Mouse (Mus musculus) neural tube, embryonic 13.5 days (tissue): Measurements from ENCODE around the gene Grhl3. TPM values are rescaled to one million over a fixed set of nuclear protein-coding genes. Genes with fewer than 3 reads are reported as not detected.
"Not testable (repeated sequence)": the region's sequence is repeated elsewhere in the genome, so short reads cannot be mapped to it uniquely, and the experiment has no call there.

Experiments
- ATAC-seq: fragments of 200-750 bp; cut with Nextera tagmentation; 2 replicates; pipeline ENCODE4 v1.8.0; 2017; ENCODE audit warnings: low read depth, mild to moderate bottlenecking, moderate TSS enrichment, moderate library complexity
- H3K27ac ChIP-seq: fragments of 300-500 bp; sonication (generic); replicated peaks from 2 replicates; pipeline ENCODE4 v1.5.1; 2015; ENCODE audit warnings: moderate library complexity, mild to moderate bottlenecking, inconsistent platforms
- H3K27me3 ChIP-seq: fragments of 300-500 bp; sonication (generic); 2 replicates; pipeline ENCODE4 v1.6.1; 2015; ENCODE audit warnings: mild to moderate bottlenecking, inconsistent platforms
- H3K36me3 ChIP-seq: fragments of 300-500 bp; sonication (generic); 2 replicates; pipeline ENCODE4 v1.6.1; 2015; ENCODE audit warnings: mild to moderate bottlenecking, inconsistent platforms
- H3K4me1 ChIP-seq: fragments of 300-500 bp; sonication (generic); replicated peaks from 2 replicates; pipeline ENCODE4 v1.6.1; 2015; ENCODE audit warnings: inconsistent platforms
- H3K4me2 ChIP-seq: fragments of 300-500 bp; sonication (generic); 2 replicates; pipeline ENCODE4 v1.6.1; 2015; ENCODE audit warnings: inconsistent platforms, mild to moderate bottlenecking, moderate library complexity
- H3K4me3 ChIP-seq: fragments of 300-500 bp; sonication (generic); 2 replicates; pipeline ENCODE4 v1.5.1; 2015; ENCODE audit warnings: mild to moderate bottlenecking, inconsistent platforms
- H3K9ac ChIP-seq: fragments of 300-500 bp; sonication (generic); 2 replicates; pipeline ENCODE4 v1.6.1; 2015; ENCODE audit warnings: moderate library complexity, mild to moderate bottlenecking, inconsistent platforms
- H3K9me3 ChIP-seq: fragments of 300-500 bp; sonication (generic); 2 replicates; pipeline ENCODE4 v1.6.1; 2016; ENCODE audit warnings: inconsistent platforms
- WGBS: fragments of 180-500 bp; shearing (Covaris S2); methylation state at CpG from one replicate; pipeline ENCODE4 v1.1.7; 2015; 5-methylcytosine and 5-hydroxymethylcytosine counted together
- polyA plus RNA-seq: library from polyadenylated mRNA; unstranded; fragments of >200 nt; fragmentation: Nextera tagmentation; extraction: Ambion mirVana; gene quantifications from 2 replicates; pipeline ENCODE4 v1.2.1, GENCODE M21; 2015

Gene Grhl3
- 0.50 and 0.81 TPM in 2 replicates for polyA plus RNA-seq

DNA sequence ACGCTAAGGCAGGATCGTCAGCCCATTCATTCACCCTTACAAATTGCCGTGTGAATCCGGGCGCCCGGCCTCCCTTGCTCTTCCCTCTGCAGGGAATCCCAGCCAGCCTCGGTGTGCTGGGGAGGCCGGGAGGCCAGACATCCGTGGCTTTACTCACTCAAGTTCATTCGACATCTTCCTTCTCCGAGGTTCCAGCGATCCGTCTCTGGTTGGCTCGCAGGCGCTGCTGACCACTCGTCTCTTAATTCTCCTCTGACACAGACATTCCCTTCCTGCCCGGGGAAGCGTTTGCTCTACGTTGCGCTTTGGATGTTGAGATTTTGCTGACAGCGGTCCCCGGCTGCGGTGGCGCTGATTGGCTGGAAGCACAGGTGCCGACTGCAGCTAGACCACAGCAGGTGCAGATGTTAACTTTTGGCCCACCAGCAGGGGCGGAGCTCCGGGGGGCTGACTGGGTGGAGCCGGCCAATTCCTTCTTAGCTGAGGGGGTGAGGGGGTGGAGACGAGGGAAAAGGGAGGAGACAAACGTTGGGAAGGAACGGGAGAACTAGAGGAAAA, at the start of gene Grhl3:
TSS of gene Grhl3 (minus strand) at position 380 of the 558 bp plus-strand sequence.
- no peak for ATAC-seq
- H3K27ac ChIP-seq, result no peak within 1 kb of the TSS
- H3K4me2 ChIP-seq, result peak within 1 kb of the TSS; percentile 62
- peaks cover 39% of the 10 kb centered on the region for H3K4me1 ChIP-seq
- no peaks in the 10 kb centered on the region for H3K36me3 ChIP-seq
- peaks cover 69% of the 10 kb centered on the region for H3K27me3 ChIP-seq
- H3K9ac ChIP-seq, result peak within 1 kb of the TSS; percentile 53
- no peaks in the 10 kb centered on the region for H3K9me3 ChIP-seq
- peak within 1 kb of the TSS; percentile 30 for H3K4me3 ChIP-seq
- under 1% methylated on average over 31 of the region's 31 CpGs for WGBS

DNA sequence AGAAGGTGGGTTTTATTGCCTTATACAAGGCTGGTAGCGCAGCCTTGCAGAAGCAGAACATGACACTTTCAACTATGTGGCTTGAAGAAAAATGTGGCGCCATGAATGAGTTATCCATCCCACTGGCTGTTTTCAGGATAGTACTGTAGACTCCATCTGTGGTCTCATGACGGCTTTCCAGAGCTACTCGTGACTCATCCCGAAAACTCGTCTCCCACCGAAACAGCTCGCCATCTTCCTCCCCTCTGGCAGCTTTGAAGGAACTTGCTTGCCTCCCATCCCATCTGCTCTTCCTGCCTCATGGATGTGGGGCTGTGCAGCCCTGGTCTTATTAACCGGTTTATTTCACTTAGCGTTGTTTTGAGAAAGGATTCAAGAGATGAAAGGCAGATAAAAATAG, 48.9 kb upstream of the Grhl3 start:
- Histone ChIP-seq H3K4me2 (no peak overlapping the region), H3K27me3 (no peaks in the 10 kb centered on the region), H3K9ac (no peak overlapping the region), H3K4me1 (peaks cover 10% of the 10 kb centered on the region; the same call in 1 of the 2 replicates), H3K9me3 (0 out of 2 replicates have a peak, but pooled peaks cover 4% of the 10 kb centered on the region), H3K4me3 (no peak overlapping the region), H3K36me3 (no peaks in the 10 kb centered on the region), H3K27ac (no peak overlapping the region)
- ATAC-seq, result no peak
- 94% methylated on average over 10 of the region's 10 CpGs for WGBS

DNA sequence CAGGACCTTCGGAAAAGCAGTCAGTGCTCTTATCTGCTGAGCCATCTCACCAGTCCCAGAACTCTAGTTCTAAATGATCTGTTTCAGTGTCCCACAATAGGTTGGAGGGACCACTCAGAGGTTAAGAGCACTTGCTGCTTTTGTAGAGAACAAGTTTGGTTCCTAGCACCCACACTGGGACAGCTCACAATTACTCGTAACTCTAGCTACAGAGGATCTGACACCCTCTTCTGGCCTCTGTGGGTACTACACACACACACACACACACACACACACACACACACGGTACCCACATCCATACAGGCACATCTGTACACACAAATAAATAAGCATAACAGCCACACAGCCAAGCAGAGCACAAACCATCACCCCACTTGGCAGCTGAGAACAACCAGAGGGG, 47.0 kb upstream of the Grhl3 start:
- Histone ChIP-seq H3K4me1 (peaks cover 10% of the 10 kb centered on the region; the same call in 1 of the 2 replicates), H3K9me3 (0 out of 2 replicates have a peak, but pooled peaks cover 4% of the 10 kb centered on the region), H3K27me3 (no peaks in the 10 kb centered on the region), H3K4me2 (no peak overlapping the region), H3K36me3 (no peaks in the 10 kb centered on the region), H3K9ac (no peak overlapping the region), H3K27ac (no peak overlapping the region), H3K4me3 (no peak overlapping the region)
- WGBS, result 92% methylated on average over 3 of the region's 3 CpGs
- no peak for ATAC-seq

DNA sequence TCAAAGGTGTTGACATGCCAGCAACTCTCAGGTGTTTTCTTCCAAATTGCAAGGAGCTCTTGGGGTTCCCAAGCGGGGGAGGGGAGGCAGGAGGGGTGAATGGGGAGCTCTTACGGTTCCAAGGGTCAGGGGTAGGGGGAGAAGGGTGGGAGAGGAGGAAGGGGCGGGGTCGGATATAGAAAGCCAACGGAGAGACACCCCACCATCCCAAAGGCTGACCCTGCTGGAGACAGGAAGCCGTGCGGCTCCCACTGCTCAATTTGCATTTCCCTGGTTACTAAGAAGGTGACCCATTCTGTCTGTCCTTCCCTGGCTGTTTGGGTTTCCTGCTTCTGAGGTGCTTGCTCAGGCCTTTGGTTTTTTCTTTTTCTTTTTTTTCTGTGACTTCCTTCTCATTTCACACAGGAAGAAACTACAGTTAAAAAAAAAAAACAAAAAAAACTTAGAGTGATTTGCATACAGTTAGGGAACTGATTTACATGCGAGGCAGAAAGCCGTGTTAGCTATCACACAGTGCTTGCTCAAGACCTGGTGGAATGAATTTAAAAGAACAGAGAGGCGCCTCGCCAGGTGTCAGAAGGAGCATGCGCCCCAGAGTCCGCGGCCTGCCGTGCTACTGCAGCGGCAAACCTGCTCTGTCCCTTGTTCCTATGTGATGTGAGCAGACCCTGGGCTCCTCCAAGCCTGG, 44.5 kb upstream of the Grhl3 start:
- ATAC-seq, result no peak

DNA sequence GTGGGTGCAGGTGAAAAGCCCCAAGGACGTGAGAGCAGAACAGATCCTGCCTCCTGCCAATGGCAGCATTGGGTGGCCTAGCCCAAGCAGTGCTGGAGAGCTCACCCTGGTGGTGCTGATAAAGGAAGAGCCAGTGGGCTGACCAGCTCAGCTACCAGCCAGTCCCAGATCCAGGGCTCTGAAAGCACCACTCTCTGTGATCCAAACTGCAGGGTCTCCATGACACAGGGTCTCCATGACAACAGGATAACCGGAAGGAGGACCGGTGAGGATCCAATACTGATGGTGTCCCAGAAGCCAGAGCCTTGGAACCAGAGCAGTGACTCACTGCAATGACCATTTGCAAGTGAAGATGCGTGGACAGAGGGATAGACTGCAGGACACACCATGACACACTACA, 43.6 kb upstream of the Grhl3 start:
- H3K9ac ChIP-seq, result no peak overlapping the region
- 0 out of 2 replicates have a peak, but pooled peaks cover 4% of the 10 kb centered on the region for H3K9me3 ChIP-seq
- H3K27ac ChIP-seq, result no peak overlapping the region
- H3K4me1 ChIP-seq, result peaks cover 10% of the 10 kb centered on the region; the same call in 1 of the 2 replicates
- H3K36me3 ChIP-seq, result no peaks in the 10 kb centered on the region
- no peaks in the 10 kb centered on the region for H3K27me3 ChIP-seq
- H3K4me2 ChIP-seq, result no peak overlapping the region
- 39% methylated on average over 4 of the region's 4 CpGs for WGBS
- H3K4me3 ChIP-seq, result no peak overlapping the region
- ATAC-seq, result no peak

More for the DNA sequence above, 44.5 kb upstream of the Grhl3 start:
- Histone ChIP-seq H3K27me3 (no peaks in the 10 kb centered on the region), H3K4me3 (no peak overlapping the region), H3K4me2 (no peak overlapping the region), H3K4me1 (peaks cover 10% of the 10 kb centered on the region; the same call in 1 of the 2 replicates), H3K9me3 (0 out of 2 replicates have a peak, but pooled peaks cover 4% of the 10 kb centered on the region), H3K36me3 (no peaks in the 10 kb centered on the region), H3K9ac (no peak overlapping the region), H3K27ac (no peak overlapping the region)
- 23% methylated on average over 16 of the region's 16 CpGs for WGBS

DNA sequence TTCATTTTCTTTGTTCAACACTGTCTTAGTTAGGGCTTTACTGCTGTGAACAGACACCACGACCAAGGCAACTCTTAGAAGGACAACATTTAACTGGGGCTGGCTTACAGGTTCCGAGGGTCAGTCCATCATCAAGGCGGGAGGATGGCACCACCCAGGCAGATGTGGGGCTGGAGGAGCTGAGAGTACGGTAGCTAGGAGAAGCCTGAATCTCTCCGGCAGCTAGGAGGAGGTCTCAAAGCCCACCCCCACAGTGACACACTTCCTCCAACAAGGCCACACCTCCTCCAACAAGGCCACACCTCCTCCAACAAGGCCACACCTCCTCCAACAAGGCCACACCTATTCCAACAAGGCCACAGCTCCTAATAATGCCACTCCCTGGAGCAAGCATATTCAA, 41.9 kb upstream of the Grhl3 start:
- not testable (repeated sequence) for H3K4me2 ChIP-seq, ATAC-seq, H3K27ac ChIP-seq, H3K36me3 ChIP-seq, H3K4me1 ChIP-seq, H3K4me3 ChIP-seq, H3K27me3 ChIP-seq, H3K9ac ChIP-seq
- H3K9me3 ChIP-seq, result peaks cover 11% of the 10 kb centered on the region
- WGBS, result 60% methylated on average over 5 of the region's 5 CpGs

- Histone ChIP-seq H3K27me3 (no peaks in the 10 kb centered on the region), H3K36me3 (no peaks in the 10 kb centered on the region), H3K27ac (no peak overlapping the region), H3K4me2 (no peak overlapping the region), H3K9me3 (peaks cover 13% of the 10 kb centered on the region), H3K4me3 (no peak overlapping the region), H3K9ac (no peak overlapping the region), H3K4me1 (no peaks in the 10 kb centered on the region)
- ATAC-seq, result no peak
- WGBS, result 78% methylated on average over 2 of the region's 2 CpGs
These were observed 36.6 kb upstream of the Grhl3 start for GRCm38 (mm10) chr4:135609986-135610385.

- Histone ChIP-seq H3K9ac (no peak overlapping the region), H3K4me3 (no peak overlapping the region), H3K9me3 (peaks cover 13% of the 10 kb centered on the region), H3K27me3 (no peaks in the 10 kb centered on the region), H3K36me3 (no peaks in the 10 kb centered on the region), H3K4me2 (no peak overlapping the region), H3K27ac (no peak overlapping the region), H3K4me1 (no peaks in the 10 kb centered on the region)
- WGBS, result 65% methylated on average over 18 of the region's 18 CpGs
- ATAC-seq, result no peak
These were observed 34.8 kb upstream of the Grhl3 start for GRCm38 (mm10) chr4:135607979-135608885.

GRCm38 (mm10) chr4:135606271-135606670, 32.8 kb upstream of the Grhl3 start:
- no peak for ATAC-seq
- 88% methylated on average over 7 of the region's 7 CpGs for WGBS

GRCm38 (mm10) chr4:135601530-135601929, 28.1 kb upstream of the Grhl3 start:
- H3K27me3 ChIP-seq, result no peaks in the 10 kb centered on the region
- WGBS, result 89% methylated on average over 3 of the region's 3 CpGs
- H3K36me3 ChIP-seq, result no peaks in the 10 kb centered on the region
- H3K9me3 ChIP-seq, result peaks cover 7% of the 10 kb centered on the region
- no peak overlapping the region for H3K4me3 ChIP-seq
- no peak overlapping the region for H3K9ac ChIP-seq
- no peaks in the 10 kb centered on the region for H3K4me1 ChIP-seq
- no peak for ATAC-seq
- no peak overlapping the region for H3K4me2 ChIP-seq
- no peak overlapping the region for H3K27ac ChIP-seq

More at GRCm38 (mm10) chr4:135606271-135606670, 32.8 kb upstream of the Grhl3 start:
- Histone ChIP-seq H3K9me3 (peaks cover 16% of the 10 kb centered on the region), H3K36me3 (no peaks in the 10 kb centered on the region), H3K27ac (no peak overlapping the region), H3K4me1 (no peaks in the 10 kb centered on the region), H3K27me3 (no peaks in the 10 kb centered on the region), H3K4me2 (no peak overlapping the region), H3K4me3 (no peak overlapping the region), H3K9ac (no peak overlapping the region)

DNA sequence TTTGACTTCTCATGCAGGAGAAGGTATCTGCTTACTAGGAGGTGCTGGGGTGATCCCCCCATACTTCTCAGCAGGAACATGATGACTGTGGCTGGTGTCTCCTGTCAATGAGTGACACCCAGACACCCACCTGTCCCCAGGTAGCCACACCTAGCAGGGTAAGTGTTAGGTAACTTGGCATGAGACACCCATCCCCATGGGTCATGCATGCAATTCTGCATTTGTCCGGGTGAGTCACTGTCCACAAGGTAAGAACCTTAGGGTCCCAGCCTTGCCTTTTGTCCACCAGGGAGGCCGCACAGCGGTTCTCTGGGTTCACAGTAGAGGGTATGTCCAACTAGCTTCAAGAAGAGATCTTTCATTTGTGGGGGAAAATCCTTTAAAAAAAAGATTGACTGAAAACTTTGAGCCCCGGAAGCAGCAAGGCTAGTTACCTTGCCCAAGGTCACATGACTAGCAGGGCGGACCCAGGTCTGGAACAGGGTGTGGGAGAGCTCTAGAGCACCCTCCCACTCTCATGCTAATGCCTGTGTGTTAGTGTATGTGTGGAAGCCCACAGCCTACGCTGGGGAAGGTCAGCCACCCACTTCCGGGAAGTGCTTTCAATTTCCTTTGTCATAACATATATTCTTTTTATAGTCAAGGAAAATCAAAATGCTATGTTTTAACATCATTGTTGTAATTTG, 26.2 kb upstream of the Grhl3 start:
- Histone ChIP-seq H3K9ac (no peak overlapping the region), H3K36me3 (no peaks in the 10 kb centered on the region), H3K27me3 (no peaks in the 10 kb centered on the region), H3K4me3 (no peak overlapping the region), H3K27ac (no peak overlapping the region), H3K4me1 (peaks cover 12% of the 10 kb centered on the region), H3K9me3 (peaks cover 7% of the 10 kb centered on the region), H3K4me2 (no peak overlapping the region)
- ATAC-seq, result no peak
- 84% methylated on average over 7 of the region's 7 CpGs for WGBS
